Mouse (Mus musculus) hematopoietic stem cell, adult 5-6 weeks (primary cell): ENCODE data around the gene Tet1. TPM values are rescaled to one million over a fixed set of nuclear protein-coding genes. Genes with fewer than 3 reads are reported as not detected.
"Not testable (repeated sequence)": the region's sequence is repeated elsewhere in the genome, so short reads cannot be mapped to it uniquely, and the experiment has no call there.

ENCODE experiments used
- ATAC-seq, 2 experiments: fragments of 125-278 bp in 1 of 2; replicated peaks in 1 of 2; 2 replicates each; pipeline ENCODE4 v1.8.0; 2016 to 2017; ENCODE audit warnings: inconsistent platforms in 2 of 2, mild to moderate bottlenecking in 2 of 2, moderate number of reproducible peaks in 2 of 2, low read depth in 1 of 2, moderate TSS enrichment in 1 of 2; ENCODE audit not compliant: low FRiP score in 2 of 2, poor library complexity in 2 of 2, severe bottlenecking in 2 of 2, insufficient read depth in 1 of 2, low TSS enrichment in 1 of 2
- total RNA-seq: library from RNA; stranded (forward); fragments of 172-1452, 232-1000 nt; gene quantifications from 2 replicates; pipeline ENCODE4 v1.2.3, GENCODE M21; 2017

The Tet1 gene
- 33.0 and 35.6 TPM in 2 replicates for total RNA-seq

DNA sequence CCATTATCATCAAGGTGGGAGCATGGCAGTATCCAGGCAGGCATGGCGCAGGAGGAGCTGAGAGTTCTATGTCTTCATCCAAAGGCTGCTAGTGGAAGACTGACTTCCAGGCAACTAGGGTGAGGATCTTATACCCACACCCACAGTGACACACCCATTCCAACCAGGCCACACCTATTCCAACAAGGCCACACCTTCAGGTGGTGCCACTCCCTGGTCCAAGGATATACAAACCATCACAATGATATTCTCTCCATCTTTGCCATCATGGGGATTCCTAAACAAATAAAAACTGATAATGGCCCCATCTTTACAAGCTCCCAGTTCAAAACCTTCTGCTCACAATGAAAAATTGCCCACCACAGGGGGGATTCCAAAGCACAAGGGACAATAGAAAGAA lies at the start of gene Tet1:
Tet1 (minus strand) TSS at position 101 of the 400 bp plus-strand sequence.
- ATAC-seq = not testable (repeated sequence)

DNA sequence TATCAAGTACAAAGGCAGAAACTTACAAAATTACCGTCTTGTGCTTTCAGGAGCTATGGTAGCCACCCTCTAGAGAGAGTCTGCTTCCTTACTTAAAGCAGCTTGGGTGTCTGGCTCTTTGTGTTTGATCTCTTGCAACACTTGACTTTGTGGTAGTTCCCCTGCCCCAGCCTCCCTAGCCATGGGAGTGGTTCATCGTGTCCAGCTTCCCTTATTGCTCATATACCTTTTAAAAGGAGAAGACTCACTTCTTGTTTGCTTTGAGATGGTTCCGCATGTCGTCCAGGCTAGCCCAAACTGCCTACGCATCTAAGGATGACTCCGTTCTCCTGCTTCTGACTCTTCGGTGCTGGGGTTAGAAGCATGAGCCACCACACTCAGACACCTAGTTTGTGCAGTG lies 39.8 kb upstream of the Tet1 start:
- peak; percentile 49 to 68; a peak in 3 of 4 replicates for ATAC-seq

DNA sequence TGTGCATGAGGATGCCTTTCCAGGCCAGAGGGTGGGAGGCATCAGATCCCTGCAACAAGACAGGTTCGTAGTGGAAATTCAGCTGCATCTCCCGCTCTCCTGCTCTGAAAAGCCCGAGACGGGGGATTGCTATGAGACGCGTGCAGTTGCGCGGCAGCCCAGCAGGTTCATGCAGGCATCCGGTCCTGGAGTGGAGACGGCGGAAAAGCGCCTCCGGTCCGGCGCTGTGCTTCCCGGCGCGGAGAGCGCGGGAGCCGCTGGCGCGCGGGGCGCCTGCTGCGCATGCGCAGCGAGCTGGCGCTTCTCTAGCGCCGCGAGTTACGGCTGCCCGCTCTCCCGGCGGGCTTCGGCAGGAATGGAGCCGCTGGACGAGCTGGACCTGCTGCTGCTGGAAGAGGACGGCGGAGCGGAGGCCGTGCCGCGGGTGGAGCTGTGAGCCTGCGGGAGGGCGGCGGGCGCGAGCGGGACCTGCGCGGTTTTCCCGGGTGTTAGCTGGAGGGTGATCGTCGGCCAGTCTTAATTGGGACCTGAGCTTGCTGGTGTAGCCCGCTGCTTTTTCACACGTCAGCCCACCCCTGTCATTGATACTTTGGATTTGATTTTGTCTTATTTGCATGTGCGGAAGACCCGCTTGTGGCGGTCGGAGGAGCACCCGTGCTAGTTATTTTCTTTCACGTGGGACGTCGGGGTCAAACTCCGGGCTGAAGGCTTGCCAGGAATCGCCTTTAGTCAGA lies 38.1 kb upstream of the Tet1 start, which contains the start of gene Dna2:
Dna2 (plus strand) TSS at position 289 of the 734 bp plus-strand sequence.
- ATAC-seq = peak; percentile 70 to 77

DNA sequence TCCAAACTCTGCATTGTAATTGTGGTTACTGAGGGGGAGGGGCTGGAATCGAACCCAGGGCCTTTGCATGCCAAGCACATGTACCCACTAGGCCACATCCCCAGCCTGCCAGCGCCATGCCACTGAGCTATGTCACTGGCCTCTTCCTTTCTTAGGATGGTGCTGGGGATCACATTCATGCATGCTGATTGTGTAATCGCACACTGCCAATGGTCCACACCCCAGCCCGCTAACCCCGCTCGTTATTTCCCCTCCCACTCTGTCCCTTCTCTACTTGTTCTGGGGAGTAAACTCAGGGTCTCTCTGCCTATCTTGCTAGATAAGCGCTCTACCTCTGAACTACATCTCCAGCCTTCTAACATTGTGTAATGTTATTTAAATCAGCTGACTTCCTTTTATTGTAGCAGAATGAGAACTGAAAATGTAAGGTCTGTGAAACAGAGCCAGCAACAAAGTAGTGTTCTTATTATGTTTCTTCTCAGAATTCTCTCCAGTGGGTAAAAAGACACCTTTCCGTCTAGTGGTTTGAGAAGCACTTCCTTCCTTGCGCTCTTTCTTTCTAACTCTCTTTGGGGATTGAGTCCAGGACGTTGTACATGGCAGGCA lies 36.3 kb upstream of the Tet1 start:
- ATAC-seq = peak in 1 of 2 experiments; percentile 22; a peak in 1 of 4 replicates

DNA sequence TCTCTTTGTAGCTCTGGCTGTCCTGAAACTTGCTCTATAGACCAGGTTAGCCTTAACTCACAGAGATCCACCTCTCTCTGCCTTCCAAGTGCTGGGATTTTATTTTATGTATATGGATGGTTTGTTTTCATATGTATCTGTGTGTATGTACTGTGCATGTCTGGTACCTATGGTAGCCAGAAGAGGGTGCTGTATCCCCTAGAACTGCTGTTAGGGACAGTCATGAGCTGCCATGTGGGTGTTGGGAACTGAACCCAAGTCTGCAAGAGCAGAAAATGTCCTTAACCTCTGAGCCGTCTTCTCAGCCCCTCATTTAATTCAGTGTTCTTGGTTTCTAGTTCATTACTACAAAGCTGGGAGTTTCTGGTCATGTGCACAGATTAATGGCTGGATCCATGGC lies 23.6 kb upstream of the Tet1 start:
- ATAC-seq = no peak

- ATAC-seq = no peak
Measured at GRCm38 (mm10) chr10:62924096-62924635, 15.4 kb upstream of the Tet1 start.

DNA sequence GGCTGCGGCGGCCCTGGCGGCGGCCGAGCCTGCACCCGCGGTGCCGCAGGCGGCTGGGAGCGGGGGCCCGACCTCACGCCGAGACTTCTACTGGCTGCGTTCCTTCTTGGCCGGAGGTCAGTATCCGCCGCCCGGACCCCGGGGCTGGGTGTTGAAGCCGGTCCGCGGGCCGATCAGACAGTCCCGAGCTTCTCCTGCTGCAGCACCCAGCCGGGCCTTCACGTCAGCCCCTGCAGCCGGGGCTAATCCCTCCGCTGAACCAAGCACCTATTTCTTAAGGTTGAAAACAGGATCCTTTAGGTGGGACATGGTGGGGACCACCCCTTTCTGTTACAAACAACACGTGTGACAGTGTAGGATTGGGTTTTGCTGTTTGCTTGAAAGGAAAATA lies 12.0 kb upstream of the Tet1 start:
- ATAC-seq = no peak

DNA sequence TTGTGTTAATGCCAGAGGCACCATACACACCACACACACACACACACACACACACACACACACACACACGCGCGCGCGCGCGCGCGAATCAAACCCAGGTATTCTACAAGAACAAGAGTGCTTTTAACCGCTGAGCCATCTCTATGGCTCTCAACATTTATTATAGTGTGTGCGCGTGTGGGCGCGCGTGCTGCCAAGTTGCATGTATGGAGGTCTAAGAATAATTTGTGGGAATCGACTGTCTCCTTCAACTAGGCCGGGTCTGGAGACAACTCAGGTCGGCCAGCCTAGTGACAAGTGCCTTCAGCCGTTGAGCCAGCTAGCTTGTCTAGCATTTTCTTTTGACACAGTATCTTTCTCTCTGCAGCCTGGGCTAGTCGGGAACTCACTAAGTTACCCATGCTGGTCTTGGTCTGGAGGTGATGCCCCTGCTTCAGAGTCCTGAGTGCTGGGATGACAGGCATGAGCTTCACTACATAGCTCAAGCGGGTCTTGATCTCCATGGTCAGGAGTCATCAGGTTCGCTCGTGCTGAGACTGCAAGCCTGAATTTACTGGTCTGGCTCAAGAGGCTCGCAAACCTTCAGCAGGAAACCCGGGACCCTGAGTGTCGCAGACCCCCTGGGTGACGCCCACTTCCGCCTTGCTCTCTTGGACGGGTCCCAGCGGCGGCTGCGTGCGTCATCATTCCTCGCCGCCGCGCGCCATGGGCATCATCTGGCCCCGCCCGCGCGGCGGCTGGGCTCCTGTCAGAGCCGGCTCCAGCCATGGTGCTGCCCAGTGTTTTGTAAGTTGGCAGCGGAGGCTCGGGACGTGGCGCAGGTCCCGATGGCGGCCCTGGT lies 11.3 kb upstream of the Tet1 start, which contains the start of gene Slc25a16:
Slc25a16 (plus strand) TSS at position 709 of the 841 bp plus-strand sequence.
- peak; percentile 87 to 95 for ATAC-seq

GRCm38 (mm10) chr10:62918985-62919384 lies 10.2 kb upstream of the Tet1 start:
- no peak for ATAC-seq

DNA sequence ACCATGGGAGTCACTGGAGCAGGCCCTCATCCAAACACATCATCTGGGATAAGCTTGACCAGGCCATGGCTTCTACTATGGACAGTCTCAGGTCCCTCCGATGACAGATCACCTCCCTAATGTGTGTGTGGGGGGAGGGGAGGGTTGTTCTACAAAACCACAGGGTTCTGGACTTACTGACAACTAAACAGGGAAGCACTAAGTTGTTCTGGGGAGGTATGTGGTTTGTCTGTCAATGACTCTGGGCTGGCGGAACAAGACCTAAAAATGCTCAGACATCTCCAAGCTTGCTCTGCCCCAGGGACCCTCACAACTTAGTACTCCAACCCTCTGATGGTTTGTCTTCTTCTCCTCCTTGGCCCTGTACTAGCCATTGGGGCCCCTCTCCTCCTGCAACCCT lies 2.3 kb upstream of the Tet1 start:
- ATAC-seq = peak; percentile 51 to 56; a peak in 3 of 4 replicates

- no peak for ATAC-seq
Measured at GRCm38 (mm10) chr10:62906336-62906735, 2.5 kb downstream of the Tet1 start.

DNA sequence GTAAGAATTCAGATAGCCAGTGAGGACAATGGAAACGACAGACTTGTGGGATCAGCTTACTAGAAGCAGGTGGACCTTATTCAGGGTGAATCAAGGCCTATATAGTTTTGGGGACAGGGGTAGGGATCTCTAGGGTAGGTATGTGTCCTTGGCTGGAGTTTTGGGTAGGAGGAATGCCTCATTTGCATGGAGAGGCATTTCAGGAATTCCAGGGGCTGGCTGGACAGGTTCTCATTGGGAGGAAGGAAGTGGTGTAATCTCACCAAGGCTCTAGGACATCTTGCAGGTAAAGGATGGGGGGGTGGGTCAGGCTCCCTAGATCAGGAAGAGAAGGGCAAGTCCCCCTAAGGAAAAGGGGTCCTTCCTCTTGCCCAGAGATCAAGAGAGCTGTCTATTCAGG lies 6.0 kb downstream of the Tet1 start:
- ATAC-seq = no peak

- no peak for ATAC-seq
Measured at GRCm38 (mm10) chr10:62901826-62902225, 7.0 kb downstream of the Tet1 start.

GRCm38 (mm10) chr10:62900144-62900543 lies 8.7 kb downstream of the Tet1 start:
- no peak for ATAC-seq

DNA sequence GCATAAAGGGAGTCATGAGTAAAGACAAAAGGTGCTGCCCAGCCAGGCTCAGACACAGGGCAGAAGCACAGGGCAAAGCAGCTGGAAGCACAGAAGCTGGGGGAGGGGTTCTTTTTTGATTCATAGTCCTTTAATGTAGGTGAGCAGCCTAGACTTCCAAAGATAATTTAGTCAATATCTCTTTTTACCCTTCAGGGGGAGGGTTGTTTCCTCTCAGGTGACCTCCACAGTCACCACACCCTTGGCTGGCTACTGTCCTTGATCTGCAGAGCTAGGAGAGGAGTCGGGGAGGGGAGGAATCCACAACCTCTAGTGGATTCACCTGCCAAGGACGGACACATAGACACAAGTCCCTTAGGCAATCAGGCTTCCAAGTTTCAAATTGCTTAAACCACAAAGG lies 10.7 kb downstream of the Tet1 start:
- ATAC-seq = no peak

GRCm38 (mm10) chr10:62897437-62897836 lies 11.4 kb downstream of the Tet1 start:
- no peak for ATAC-seq

DNA sequence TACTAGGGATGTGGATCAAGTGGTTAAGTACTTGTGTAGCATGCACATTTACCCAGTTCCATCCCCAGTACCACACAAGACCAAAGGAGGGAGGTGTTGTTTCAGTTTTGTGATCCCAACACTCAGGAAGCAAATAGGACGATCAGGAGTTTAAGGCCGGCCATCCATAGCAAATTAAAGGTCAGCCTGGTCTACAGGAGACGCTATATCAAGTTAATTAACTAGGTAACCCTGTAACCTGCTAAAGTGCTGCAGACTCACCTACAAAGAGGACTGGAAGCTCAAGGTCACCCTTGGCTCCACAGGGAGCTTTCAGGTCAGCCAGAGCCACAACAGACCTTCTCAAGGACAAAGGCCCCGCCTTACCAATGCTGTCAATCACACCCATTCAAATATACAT lies 12.0 kb downstream of the Tet1 start:
- no peak for ATAC-seq

- ATAC-seq = no peak
Measured at GRCm38 (mm10) chr10:62896035-62896434, 12.8 kb downstream of the Tet1 start.
